In genomic region chr10:94515179-94515545, GRCm38 (mm10) we compare ENCODE assay signal across 8 mouse cellular contexts.
DNase-seq lines count a peak whose midpoint lies in the region; ATAC-seq and TF ChIP-seq lines count a peak whose summit lies in the region.

No protein-coding gene starts in this region.

- H3K4me3 ChIP-seq in forebrain, embryonic 13.5 days, result peak overlapping the region; percentile 76
- peak overlapping the region; percentile 82 for H3K4me3 ChIP-seq in lung, embryonic 16.5 days (ENCODE audit: low read length)
- H3K4me3 ChIP-seq in thymus, adult 2 months (ENCODE audit: control insufficient read depth, insufficient read depth, low read length), result peak overlapping the region; percentile 63

- TF ChIP-seq POLR2A in thymus, adult 2 months (IDR thresholded peaks at IDR 0.05; ENCODE audit: control insufficient read depth, extremely low read depth, insufficient read depth, low read length, poor library complexity), result no peak

- H3K4me1 ChIP-seq in forebrain, embryonic 13.5 days, result peaks cover 27% of the 10 kb centered on the region
- H3K4me1 ChIP-seq in lung, embryonic 16.5 days (replicated peaks; ENCODE audit: control insufficient read depth, insufficient read depth, low read length), result peaks cover 16% of the 10 kb centered on the region
- H3K4me1 ChIP-seq in thymus, adult 2 months (replicated peaks; ENCODE audit: control insufficient read depth, insufficient read depth, low read length), result peaks cover 26% of the 10 kb centered on the region

- peak overlapping the region; percentile 77 for H3K9ac ChIP-seq in forebrain, embryonic 13.5 days
- peak overlapping the region; percentile 81 for H3K9ac ChIP-seq in lung, embryonic 16.5 days (ENCODE audit: low read length)

- peak overlapping the region; percentile 77; the same call in 1 of the 2 replicates for H3K27ac ChIP-seq in forebrain, embryonic 13.5 days
- peak overlapping the region; percentile 66 for H3K27ac ChIP-seq in lung, embryonic 16.5 days (ENCODE audit: low read length)
- no peak overlapping the region for H3K27ac ChIP-seq in thymus, adult 2 months (ENCODE audit: control insufficient read depth, insufficient read depth, low read length)

- under 1% methylated on average over 30 of the region's 34 CpGs for WGBS in forebrain, embryonic 13.5 days
- under 1% methylated on average over 34 of the region's 34 CpGs for WGBS in large intestine, adult 2 months
- WGBS in lung, embryonic 16.5 days, result under 1% methylated on average over 34 of the region's 34 CpGs
- 2% methylated on average over 34 of the region's 34 CpGs for WGBS in thymus, adult 2 months

- ATAC-seq in CD4-positive, CD25-positive, alpha-beta regulatory T cell, adult 4 months, result peak; percentile 59
- ATAC-seq in forebrain, embryonic 13.5 days, result peak; percentile 91
- peak; percentile 91 for ATAC-seq in lung, embryonic 16.5 days (ENCODE audit: low read depth)
- peak; percentile 30; the same call in 1 of the 2 replicates for ATAC-seq in neutrophil, adult 5-6 weeks (ENCODE audit: extremely low read depth, insufficient number of reproducible peaks, low FRiP score, poor library complexity, severe bottlenecking)

- peak overlapping the region; percentile 96 for H3K4me2 ChIP-seq in forebrain, embryonic 13.5 days
- peak overlapping the region; percentile 96 for H3K4me2 ChIP-seq in lung, embryonic 16.5 days (ENCODE audit: low read depth, low read length)

- peak; percentile 82 for DNase-seq in adrenal gland, postnatal 10 days
- DNase-seq in heart, postnatal 4 days, result peak; percentile 84
- DNase-seq in large intestine, adult 2 months (ENCODE audit: low read depth, low spot score), result peak; percentile 25
- peak; percentile 80 for DNase-seq in thymus, adult 2 months

- H3K36me3 ChIP-seq in forebrain, embryonic 13.5 days (ENCODE audit: poor library complexity, severe bottlenecking), result no peaks in the 10 kb centered on the region
- no peaks in the 10 kb centered on the region for H3K36me3 ChIP-seq in lung, embryonic 16.5 days (ENCODE audit: control insufficient read depth, insufficient read depth, low read length)
- H3K36me3 ChIP-seq in thymus, adult 2 months (ENCODE audit: control insufficient read depth, insufficient read depth, low read length), result no peaks in the 10 kb centered on the region

- peaks cover 33% of the 10 kb centered on the region for H3K27me3 ChIP-seq in forebrain, embryonic 13.5 days
- peaks cover 5% of the 10 kb centered on the region for H3K27me3 ChIP-seq in lung, embryonic 16.5 days (ENCODE audit: control insufficient read depth, insufficient read depth, low read depth, low read length)
- no peaks in the 10 kb centered on the region for H3K27me3 ChIP-seq in thymus, adult 2 months (ENCODE audit: control insufficient read depth, insufficient read depth, low read length)

- TF ChIP-seq CTCF in thymus, adult 2 months (IDR thresholded peaks at IDR 0.05; ENCODE audit: borderline replicate concordance, control insufficient read depth, extremely low read depth, insufficient read depth, low read length, poor library complexity), result no peak

- H3K9me3 ChIP-seq in forebrain, embryonic 13.5 days (replicated peaks), result no peaks in the 10 kb centered on the region
- H3K9me3 ChIP-seq in lung, embryonic 16.5 days (ENCODE audit: control insufficient read depth, low read length), result no peaks in the 10 kb centered on the region

Comparison
In these comparisons a context has a peak if more than half of its experiments do, and no peak if none do; other contexts are left out.
1. ATAC-seq: peak in every context shown above with its lines; median percentile 91 in forebrain, embryonic 13.5 days; 91 in lung, embryonic 16.5 days; 59 in CD4-positive, CD25-positive, alpha-beta regulatory T cell, adult 4 months; 30 in neutrophil, adult 5-6 weeks.
2. DNase-seq: peak in every context shown above with its lines; median percentile 84 in heart, postnatal 4 days; 82 in adrenal gland, postnatal 10 days; 80 in thymus, adult 2 months; 25 in large intestine, adult 2 months.